Mouse (Mus musculus): ENCODE measurements around the gene Slc26a5. TPM values are rescaled to one million over a fixed set of nuclear protein-coding genes. Genes with fewer than 3 reads are reported as not detected.
A peak's percentile ranks its signal among the peaks of the same experiment; 100 is the strongest.

Slc26a5 gene
- polyA plus RNA-seq, 1 experiment from 2014 or later: 0.30 TPM

DNA sequence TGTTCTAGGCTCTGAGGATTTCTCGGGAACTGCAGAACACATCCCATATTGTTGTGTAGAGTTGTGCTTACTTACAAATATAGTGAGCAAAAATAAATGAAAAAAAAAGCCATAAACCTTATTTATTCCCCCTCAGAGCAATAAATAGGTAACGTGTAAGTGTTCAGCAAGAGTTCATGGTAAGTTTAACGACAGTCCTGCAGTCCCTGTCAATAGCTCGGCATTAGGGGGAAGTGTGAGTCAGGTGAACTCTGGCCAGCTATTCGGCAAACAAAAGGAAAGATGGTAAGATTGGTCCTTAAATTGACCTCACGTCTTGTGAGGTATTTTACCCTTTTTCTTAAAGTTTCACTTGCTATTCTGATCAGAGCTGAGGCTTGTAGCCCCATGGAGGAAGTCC is 18.0 kb downstream of the Slc26a5 start:
- Histone ChIP-seq H3K36me3 (ENCODE audit: insufficient read depth) (no peaks in the 10 kb centered on the region), H3K4me1 (ENCODE audit: insufficient read depth) (no peaks in the 10 kb centered on the region), H3K4me3 (ENCODE audit: low read depth, low read length) (no peak overlapping the region), H3K4me2 (no peak overlapping the region), H3K9me3 (ENCODE audit: low read depth, low read length) (no peaks in the 10 kb centered on the region), H3K27ac (ENCODE audit: low read depth) (no peak overlapping the region), H3K9ac (no peak overlapping the region), H3K27me3 (ENCODE audit: insufficient read depth, low read length) (no peaks in the 10 kb centered on the region)
- TF ChIP-seq CTCF (IDR thresholded peaks at IDR 0.05; ENCODE audit: low read depth): no peak
- 70% methylated on average over 6 of the region's 6 CpGs for WGBS
- ATAC-seq (ENCODE audit: insufficient read depth): no peak
- no peak for DNase-seq

DNA sequence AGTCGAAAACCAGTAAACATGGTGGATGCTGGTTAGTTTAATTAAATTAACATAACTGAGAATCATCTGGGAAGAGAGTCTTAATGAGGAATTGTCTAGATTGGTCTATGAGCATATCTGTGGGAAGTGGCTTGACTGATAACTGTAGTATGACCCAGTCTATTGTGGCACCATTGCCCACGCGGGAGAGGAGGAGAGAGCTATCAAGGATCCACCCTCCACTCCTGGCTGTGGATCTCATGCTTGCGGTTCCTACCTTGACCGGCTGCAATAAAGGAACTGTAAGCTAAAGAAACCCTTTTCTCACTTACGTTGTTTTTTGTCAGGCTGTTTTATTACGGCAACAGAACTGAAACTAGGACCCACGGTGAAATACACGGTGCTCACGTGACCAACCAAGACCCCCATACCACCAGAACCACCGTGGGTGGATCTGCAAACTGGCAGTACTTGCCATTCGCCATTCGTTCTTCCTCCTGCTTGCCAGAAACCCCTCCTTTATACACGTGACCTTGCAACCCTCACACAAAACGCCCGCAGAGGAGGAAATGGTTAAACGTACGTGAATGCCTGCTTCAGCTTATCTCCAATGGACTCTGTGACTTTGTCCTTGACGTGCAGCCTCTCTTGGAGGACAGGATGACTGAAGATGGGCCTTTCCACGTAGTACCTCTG is 18.7 kb downstream of the Slc26a5 start:
- Histone ChIP-seq H3K9me3 (ENCODE audit: low read depth, low read length) (no peaks in the 10 kb centered on the region), H3K4me3 (ENCODE audit: low read depth, low read length) (no peak overlapping the region), H3K36me3 (ENCODE audit: insufficient read depth) (no peaks in the 10 kb centered on the region), H3K4me2 (no peak overlapping the region), H3K4me1 (ENCODE audit: insufficient read depth) (no peaks in the 10 kb centered on the region), H3K9ac (no peak overlapping the region), H3K27ac (ENCODE audit: low read depth) (no peak overlapping the region), H3K27me3 (ENCODE audit: insufficient read depth, low read length) (no peaks in the 10 kb centered on the region)
- no peak for TF ChIP-seq CTCF (IDR thresholded peaks at IDR 0.05; ENCODE audit: low read depth)
- no peak for DNase-seq
- no peak for ATAC-seq (ENCODE audit: insufficient read depth)
- 69% methylated on average over 20 of the region's 20 CpGs for WGBS

- Histone ChIP-seq H3K4me3 (ENCODE audit: low read depth, low read length) (no peak overlapping the region), H3K4me1 (ENCODE audit: insufficient read depth) (no peaks in the 10 kb centered on the region), H3K9ac (no peak overlapping the region), H3K36me3 (ENCODE audit: insufficient read depth) (no peaks in the 10 kb centered on the region), H3K27me3 (ENCODE audit: insufficient read depth, low read length) (no peaks in the 10 kb centered on the region), H3K9me3 (ENCODE audit: low read depth, low read length) (no peaks in the 10 kb centered on the region), H3K27ac (ENCODE audit: low read depth) (no peak overlapping the region), H3K4me2 (no peak overlapping the region)
- peak; percentile 19 for DNase-seq
- ATAC-seq (ENCODE audit: insufficient read depth): no peak
- WGBS: 65% methylated on average over 4 of the region's 4 CpGs
- TF ChIP-seq CTCF (IDR thresholded peaks at IDR 0.05; ENCODE audit: low read depth): peak; percentile 45
Observed at GRCm38 (mm10) chr5:21844676-21845075, 20.7 kb downstream of the Slc26a5 start.

- Histone ChIP-seq H3K27me3 (ENCODE audit: insufficient read depth, low read length) (no peaks in the 10 kb centered on the region), H3K9ac (no peak overlapping the region), H3K4me2 (no peak overlapping the region), H3K36me3 (ENCODE audit: insufficient read depth) (no peaks in the 10 kb centered on the region), H3K4me3 (ENCODE audit: low read depth, low read length) (no peak overlapping the region), H3K4me1 (ENCODE audit: insufficient read depth) (no peaks in the 10 kb centered on the region), H3K9me3 (ENCODE audit: low read depth, low read length) (no peaks in the 10 kb centered on the region), H3K27ac (ENCODE audit: low read depth) (no peak overlapping the region)
- WGBS: 69% methylated on average over 3 of the region's 3 CpGs
- DNase-seq (no peak), ATAC-seq (ENCODE audit: insufficient read depth) (no peak)
- TF ChIP-seq CTCF (IDR thresholded peaks at IDR 0.05; ENCODE audit: low read depth): no peak
Observed at GRCm38 (mm10) chr5:21831761-21832160, 33.6 kb downstream of the Slc26a5 start.

DNA sequence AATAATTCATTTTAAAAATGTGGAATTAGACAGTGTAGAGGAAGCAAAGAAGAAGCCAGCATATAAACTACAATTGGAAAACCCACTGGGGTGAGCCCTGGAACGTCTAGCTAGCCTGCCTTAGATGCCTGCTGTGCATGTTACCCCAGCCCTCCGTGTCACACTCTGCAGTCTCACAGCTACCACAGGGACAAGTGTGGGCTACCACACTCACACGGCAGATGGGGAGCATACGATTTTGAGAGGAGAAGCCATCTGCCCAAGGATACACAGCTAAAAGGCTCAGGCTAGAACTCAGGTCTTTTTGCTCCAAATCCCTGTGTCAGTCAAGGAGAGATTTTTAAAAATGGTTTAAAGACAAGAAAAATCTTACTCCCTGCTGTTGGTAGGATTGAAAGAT is 36.5 kb downstream of the Slc26a5 start:
- no peak overlapping the region for H3K27ac ChIP-seq (ENCODE audit: low read depth)
- TF ChIP-seq CTCF (IDR thresholded peaks at IDR 0.05; ENCODE audit: low read depth): no peak

DNA sequence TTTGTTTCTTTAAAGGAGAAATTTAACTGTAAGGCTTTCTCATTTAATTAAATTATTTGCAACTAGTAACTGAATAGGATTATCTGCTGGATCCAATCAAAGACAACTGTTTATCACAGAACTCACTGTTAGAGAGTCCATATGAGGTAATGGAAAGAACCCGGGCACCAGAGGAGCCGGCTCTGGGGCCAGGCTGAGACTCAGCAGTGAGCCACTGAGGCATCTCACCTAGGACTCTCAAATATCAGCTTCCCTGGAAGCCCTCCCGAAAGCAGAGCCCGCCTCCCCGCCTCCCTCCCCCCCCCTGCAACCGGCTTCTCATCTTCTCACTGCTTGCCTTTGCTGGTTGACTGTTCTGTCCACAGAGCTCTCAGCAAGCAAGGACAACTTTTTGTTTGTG is 37.8 kb downstream of the Slc26a5 start:
- H3K27ac ChIP-seq (ENCODE audit: low read depth): no peak overlapping the region
- no peaks in the 10 kb centered on the region for H3K4me1 ChIP-seq (ENCODE audit: insufficient read depth)
- no peak for DNase-seq
- H3K4me3 ChIP-seq (ENCODE audit: low read depth, low read length): no peak overlapping the region
- WGBS: 6% methylated on average over 6 of the region's 6 CpGs
- TF ChIP-seq CTCF (IDR thresholded peaks at IDR 0.05; ENCODE audit: low read depth): no peak
- no peak overlapping the region for H3K4me2 ChIP-seq
- no peaks in the 10 kb centered on the region for H3K27me3 ChIP-seq (ENCODE audit: insufficient read depth, low read length)
- no peaks in the 10 kb centered on the region for H3K9me3 ChIP-seq (ENCODE audit: low read depth, low read length)
- H3K36me3 ChIP-seq (ENCODE audit: insufficient read depth): no peaks in the 10 kb centered on the region
- no peak overlapping the region for H3K9ac ChIP-seq
- no peak for ATAC-seq (ENCODE audit: insufficient read depth)

More for the DNA sequence above, 36.5 kb downstream of the Slc26a5 start:
- Histone ChIP-seq H3K36me3 (ENCODE audit: insufficient read depth) (no peaks in the 10 kb centered on the region), H3K4me1 (ENCODE audit: insufficient read depth) (no peaks in the 10 kb centered on the region), H3K4me3 (ENCODE audit: low read depth, low read length) (no peak overlapping the region), H3K4me2 (no peak overlapping the region), H3K27me3 (ENCODE audit: insufficient read depth, low read length) (no peaks in the 10 kb centered on the region), H3K9me3 (ENCODE audit: low read depth, low read length) (no peaks in the 10 kb centered on the region), H3K9ac (no peak overlapping the region)
- ATAC-seq (ENCODE audit: insufficient read depth) (no peak), DNase-seq (no peak)
- WGBS: 56% methylated on average over 4 of the region's 4 CpGs

GRCm38 (mm10) chr5:21826370-21826769 is 39.0 kb downstream of the Slc26a5 start:
- no peak for DNase-seq
- 66% methylated on average over 7 of the region's 7 CpGs for whole genome bisulfite sequencing

More at GRCm38 (mm10) chr5:21826370-21826769, 39.0 kb downstream of the Slc26a5 start:
- Histone ChIP-seq H3K4me2 (no peak overlapping the region), H3K36me3 (ENCODE audit: insufficient read depth) (no peaks in the 10 kb centered on the region), H3K27ac (ENCODE audit: low read depth) (no peak overlapping the region), H3K9me3 (ENCODE audit: low read depth, low read length) (no peaks in the 10 kb centered on the region), H3K27me3 (ENCODE audit: insufficient read depth, low read length) (no peaks in the 10 kb centered on the region), H3K4me1 (ENCODE audit: insufficient read depth) (no peaks in the 10 kb centered on the region), H3K4me3 (ENCODE audit: low read depth, low read length) (no peak overlapping the region), H3K9ac (no peak overlapping the region)
- ATAC-seq (ENCODE audit: insufficient read depth): no peak
- no peak for TF ChIP-seq CTCF (IDR thresholded peaks at IDR 0.05; ENCODE audit: low read depth)
